Mouse (Mus musculus): ENCODE data around the gene Brat1.

Gene Brat1

GRCm38 (mm10) chr5:140702103-140702513 lies 2.7 kb upstream of the Brat1 start, which contains the start of gene Iqce:
TSS of gene Iqce (minus strand) at chr5:140702378.
- DNase-seq, result peak; percentile 93 to 94

- no peak for DNase-seq
Observed at GRCm38 (mm10) chr5:140702618-140703175, 2.1 kb upstream of the Brat1 start.

GRCm38 (mm10) chr5:140703480-140704377 lies 1.1 kb upstream of the Brat1 start:
- DNase-seq, result no peak

- peak; percentile 13 to 21 for DNase-seq
Observed at GRCm38 (mm10) chr5:140705501-140706171, 825 bp downstream of the Brat1 start.

GRCm38 (mm10) chr5:140710315-140710714 lies 5.5 kb downstream of the Brat1 start:
- no peak for DNase-seq

GRCm38 (mm10) chr5:140711040-140711439 lies 6.2 kb downstream of the Brat1 start:
- no peak for DNase-seq

GRCm38 (mm10) chr5:140720773-140721172 lies 16.0 kb downstream of the Brat1 start:
- no peak for DNase-seq

GRCm38 (mm10) chr5:140722121-140722520 lies 17.3 kb downstream of the Brat1 start:
- no peak for DNase-seq

GRCm38 (mm10) chr5:140723822-140724221 lies 19.0 kb downstream of the Brat1 start, which contains the start of gene Amz1:
TSS of gene Amz1 (plus strand) at chr5:140724127.
- DNase-seq, result no peak

- DNase-seq, result no peak
Observed at GRCm38 (mm10) chr5:140726062-140726839, 21.4 kb downstream of the Brat1 start.

GRCm38 (mm10) chr5:140726946-140727740 lies 22.3 kb downstream of the Brat1 start:
- DNase-seq, result no peak

GRCm38 (mm10) chr5:140731040-140731797 lies 26.4 kb downstream of the Brat1 start:
- DNase-seq, result no peak

GRCm38 (mm10) chr5:140732195-140732594 lies 27.4 kb downstream of the Brat1 start:
- no peak for DNase-seq

GRCm38 (mm10) chr5:140733336-140733735 lies 28.5 kb downstream of the Brat1 start:
- DNase-seq, result peak in 1 of 2 experiments; percentile 32

GRCm38 (mm10) chr5:140735297-140735696 lies 30.5 kb downstream of the Brat1 start:
- DNase-seq, result peak; percentile 75 to 76

- no peak for DNase-seq
Observed at GRCm38 (mm10) chr5:140736166-140736565, 31.4 kb downstream of the Brat1 start.

- peak in 1 of 2 experiments; percentile 35 for DNase-seq
Observed at GRCm38 (mm10) chr5:140739813-140740212, 35.0 kb downstream of the Brat1 start.

GRCm38 (mm10) chr5:140741040-140741439 lies 36.2 kb downstream of the Brat1 start:
- no peak for DNase-seq

GRCm38 (mm10) chr5:140741877-140742276 lies 37.1 kb downstream of the Brat1 start:
- no peak for DNase-seq

GRCm38 (mm10) chr5:140743706-140744131 lies 38.9 kb downstream of the Brat1 start:
- no peak for DNase-seq

GRCm38 (mm10) chr5:140748425-140748824 lies 43.6 kb downstream of the Brat1 start:
- DNase-seq, result peak; percentile 32 to 37

All from lung, adult 18-20 months (tissue).